Mouse (Mus musculus) lung, postnatal 4 days (tissue): ENCODE measurements around the gene Etfbkmt.
"Not testable (repeated sequence)": the region's sequence is repeated elsewhere in the genome, so short reads cannot be mapped to it uniquely, and the experiment has no call there.

Source experiments
- DNase-seq, 2 experiments: peaks; one replicate each; pipeline ENCODE4 v3.0.0; 2021

Gene Etfbkmt

GRCm38 (mm10) chr6:149134391-149135150 is 5.1 kb upstream of the Etfbkmt start:
- DNase-seq: no peak

DNA sequence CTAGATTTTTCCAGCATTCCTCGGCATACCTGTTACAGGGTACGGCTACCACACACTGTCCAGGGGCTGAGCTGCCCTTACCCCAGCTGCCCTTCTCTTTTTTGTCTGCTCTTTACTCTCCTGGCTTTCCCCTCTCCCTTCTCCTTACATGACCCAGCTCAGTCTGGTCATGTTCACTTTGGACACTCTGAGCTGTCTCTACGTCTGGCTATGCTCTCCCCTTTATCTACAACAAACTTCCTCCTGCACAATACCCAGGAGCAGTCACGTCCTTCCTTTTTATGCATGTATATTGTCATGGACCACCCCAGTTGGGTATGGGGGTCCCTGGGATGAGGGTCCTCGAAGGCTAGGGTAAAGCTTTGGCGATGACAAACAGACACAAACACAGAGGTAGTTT is 4.0 kb upstream of the Etfbkmt start:
- DNase-seq: no peak

DNA sequence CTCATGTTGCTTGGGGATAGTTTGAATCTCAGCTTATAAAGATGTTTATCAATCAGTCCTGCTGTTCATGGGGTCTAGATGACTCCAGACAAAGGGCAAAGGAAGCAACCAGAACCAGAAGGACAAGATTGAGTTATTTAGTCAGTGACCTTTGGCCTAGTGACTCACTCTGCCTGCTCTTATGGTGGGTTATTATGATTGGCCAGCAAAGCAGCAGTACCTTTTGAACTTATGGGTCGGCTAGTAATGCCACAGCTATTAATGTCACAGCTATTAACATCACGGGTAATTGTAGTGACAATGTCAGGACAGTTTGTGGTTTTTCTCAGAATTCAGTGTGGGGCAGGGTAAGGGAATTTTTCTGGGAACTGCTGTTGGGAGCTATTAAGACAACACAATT is 1.7 kb upstream of the Etfbkmt start:
- no peak for DNase-seq

GRCm38 (mm10) chr6:149139011-149139410 is 638 bp upstream of the Etfbkmt start:
- DNase-seq: no peak

DNA sequence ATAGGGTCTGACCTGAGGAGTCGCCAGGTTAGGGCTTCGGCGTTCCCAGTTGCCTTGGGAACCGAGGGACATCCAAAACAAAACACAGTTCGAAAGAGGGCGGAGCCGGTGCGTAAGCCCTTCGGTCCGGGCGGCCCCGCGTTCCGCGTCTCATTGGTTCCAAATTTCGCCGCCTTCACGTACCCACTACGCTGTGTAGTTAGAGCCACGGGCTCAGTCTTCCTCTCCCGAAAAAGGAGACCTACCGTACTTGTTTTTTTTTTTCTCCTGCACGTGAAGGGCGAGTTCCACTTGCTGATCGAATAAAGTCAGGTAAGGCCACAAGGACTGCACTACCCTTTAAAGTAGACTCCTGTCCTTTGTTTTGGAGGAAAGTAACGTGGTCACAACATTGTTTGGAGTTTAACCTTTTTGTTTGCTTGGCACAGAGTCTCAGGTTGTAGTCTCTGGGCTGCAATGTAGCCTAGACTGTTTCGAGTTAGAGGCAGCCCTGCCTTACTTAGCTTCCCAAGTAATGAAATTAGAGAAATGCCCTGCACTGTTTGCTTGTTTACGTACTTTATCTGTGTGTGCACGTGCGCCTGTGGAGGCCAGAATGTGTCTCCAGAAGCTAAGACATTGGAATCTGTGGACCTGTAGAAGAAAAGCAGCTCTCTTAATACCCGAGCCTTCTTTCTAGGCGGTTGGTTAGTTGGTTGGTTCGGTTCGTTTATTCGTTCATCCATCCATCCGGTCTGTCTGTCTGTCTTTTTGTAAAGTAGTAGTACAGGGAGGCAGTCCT is 1.9 kb downstream of the Etfbkmt start:
- peak; percentile 90 to 91 for DNase-seq

DNA sequence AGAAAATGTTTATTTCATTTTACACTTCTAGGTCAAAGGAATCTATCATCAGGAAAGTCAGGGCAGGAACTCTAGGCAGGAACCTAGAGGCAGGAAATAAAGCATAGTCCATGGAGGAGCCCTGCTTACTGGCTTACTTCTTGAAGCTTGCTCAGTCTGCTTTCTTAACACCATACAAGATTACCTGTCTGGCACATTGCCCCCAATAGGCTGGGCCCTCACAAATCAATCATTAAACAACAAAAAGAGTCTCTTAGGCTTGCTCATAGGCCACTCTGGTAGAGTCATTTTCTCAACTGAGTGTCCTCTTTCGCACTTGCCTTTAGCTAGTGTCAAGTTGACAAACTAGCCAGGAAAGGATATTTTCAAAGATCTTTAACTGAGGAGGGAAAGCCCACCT is 5.5 kb downstream of the Etfbkmt start:
- DNase-seq: no peak

GRCm38 (mm10) chr6:149148436-149149229 is 9.0 kb downstream of the Etfbkmt start:
- no peak for DNase-seq

- no peak for DNase-seq
These were observed 12.5 kb downstream of the Etfbkmt start for GRCm38 (mm10) chr6:149152119-149152518.

- no peak for DNase-seq
These were observed 13.9 kb downstream of the Etfbkmt start for GRCm38 (mm10) chr6:149153473-149154115.

DNA sequence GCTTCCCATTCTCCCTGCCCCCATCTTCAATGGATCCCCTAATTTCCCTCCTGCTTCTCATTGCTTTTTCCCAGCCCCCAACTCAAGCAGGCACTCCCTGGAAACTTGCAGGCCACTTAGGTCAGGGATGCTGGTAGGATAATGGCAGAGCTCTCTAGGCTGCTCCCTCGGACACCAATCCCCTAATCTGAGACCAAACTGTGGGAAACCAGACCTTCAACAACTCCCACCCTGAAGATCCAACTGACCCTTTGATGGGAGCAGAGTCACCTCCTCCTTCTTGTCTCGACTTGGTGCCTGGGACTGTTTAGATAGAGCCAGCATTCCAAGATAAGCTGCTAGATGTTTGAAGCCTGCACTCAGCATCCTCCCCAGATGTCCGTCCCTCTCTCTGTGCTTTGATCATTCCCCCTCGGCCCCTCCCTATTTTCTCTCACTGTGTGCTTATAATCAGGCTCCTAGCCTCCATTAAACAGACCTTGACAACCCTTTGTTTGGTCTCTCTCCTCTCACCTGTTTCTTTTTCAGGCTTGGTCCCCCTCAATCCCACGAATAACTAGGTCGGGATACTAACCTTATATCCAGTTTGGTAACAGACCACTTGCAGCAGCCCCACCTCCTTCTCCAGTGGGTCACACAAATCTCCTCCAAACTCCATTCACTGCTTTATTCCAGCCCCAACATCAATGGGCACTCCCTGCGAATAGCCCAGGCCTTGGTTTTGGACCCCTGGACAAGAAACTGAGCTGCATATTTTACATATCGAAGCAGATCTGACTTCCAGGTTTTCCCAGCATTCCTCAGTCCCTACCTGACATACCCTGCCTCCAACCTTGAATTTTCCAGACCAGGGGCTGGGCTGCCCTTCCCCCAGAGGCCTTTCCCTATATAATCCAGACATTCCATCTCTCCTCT is 14.7 kb downstream of the Etfbkmt start:
- DNase-seq: no peak

GRCm38 (mm10) chr6:149155031-149155841 is 15.6 kb downstream of the Etfbkmt start:
- DNase-seq: no peak

DNA sequence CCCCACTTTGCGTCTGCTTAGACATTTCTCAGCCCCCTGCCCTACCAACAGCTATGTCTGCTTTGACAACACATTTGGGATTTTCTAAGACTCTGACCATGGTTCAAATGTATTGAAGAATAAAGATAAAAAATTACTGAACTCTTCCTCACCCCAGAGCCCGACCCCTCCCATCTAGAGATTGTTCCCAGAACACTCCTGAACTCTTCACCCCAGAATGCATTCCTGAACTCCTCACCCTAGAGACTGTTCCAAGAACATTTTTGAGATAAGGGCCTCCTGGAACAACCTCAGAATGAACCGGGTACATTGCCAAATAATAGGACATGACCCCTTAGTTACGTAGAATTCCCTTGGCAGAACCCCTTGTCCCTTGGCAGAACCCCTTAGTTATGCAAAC is 27.4 kb downstream of the Etfbkmt start:
- DNase-seq: not testable (repeated sequence)

GRCm38 (mm10) chr6:149167672-149168071 is 28.0 kb downstream of the Etfbkmt start:
- no peak for DNase-seq

GRCm38 (mm10) chr6:149168436-149168835 is 28.8 kb downstream of the Etfbkmt start:
- no peak for DNase-seq

GRCm38 (mm10) chr6:149169965-149170364 is 30.3 kb downstream of the Etfbkmt start:
- not testable (repeated sequence) for DNase-seq

GRCm38 (mm10) chr6:149173831-149174625 is 34.4 kb downstream of the Etfbkmt start:
- DNase-seq: no peak

DNA sequence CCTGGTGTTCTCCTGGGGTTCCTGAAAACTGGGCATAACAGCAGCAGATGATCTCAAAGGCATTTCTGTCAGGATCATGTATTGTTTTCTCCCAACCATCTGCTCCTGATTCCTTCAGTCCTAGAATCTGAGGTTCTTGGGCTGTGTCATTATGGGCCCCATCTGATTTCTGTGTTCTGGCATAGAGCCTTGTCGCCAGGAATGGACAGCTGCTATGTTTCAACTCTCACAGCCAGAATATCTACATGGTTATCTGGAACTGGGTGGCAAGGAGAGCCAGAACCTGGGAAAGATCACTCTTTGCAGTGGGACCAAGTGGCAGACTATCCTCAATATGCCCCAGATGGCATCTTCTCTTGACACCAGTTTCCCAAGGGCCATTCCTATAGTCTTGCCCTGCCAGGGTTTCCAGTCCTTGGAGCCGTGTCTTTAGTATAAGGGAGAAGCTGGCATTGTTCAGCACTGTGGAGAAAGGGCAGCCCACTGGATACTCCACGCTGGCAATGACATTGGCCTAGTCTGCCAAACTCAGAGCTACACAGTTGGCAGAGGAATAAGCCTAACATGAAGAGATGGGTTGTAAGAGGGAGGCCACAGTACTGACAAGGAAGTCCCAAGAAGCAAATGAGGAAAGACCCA is 35.4 kb downstream of the Etfbkmt start:
- DNase-seq: peak; percentile 16 to 51

DNA sequence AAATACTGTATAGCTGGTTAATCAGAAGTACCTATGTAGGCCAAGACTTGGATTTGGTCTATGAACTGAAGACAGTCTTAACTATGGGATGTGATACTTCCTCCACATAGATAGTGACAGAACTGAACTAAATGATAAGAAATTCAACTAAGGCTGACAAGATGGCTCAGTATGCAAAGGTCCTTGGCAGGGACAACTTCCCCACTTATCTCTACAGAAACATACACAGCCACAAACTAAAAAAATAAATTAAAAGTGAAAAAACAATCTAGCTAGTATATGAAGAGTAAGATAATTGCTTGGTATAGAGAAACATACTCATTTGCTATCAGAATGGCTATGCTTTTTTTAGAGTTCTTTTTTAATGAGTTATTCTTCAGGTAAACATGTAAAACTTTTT is 39.4 kb downstream of the Etfbkmt start:
- DNase-seq: no peak

DNA sequence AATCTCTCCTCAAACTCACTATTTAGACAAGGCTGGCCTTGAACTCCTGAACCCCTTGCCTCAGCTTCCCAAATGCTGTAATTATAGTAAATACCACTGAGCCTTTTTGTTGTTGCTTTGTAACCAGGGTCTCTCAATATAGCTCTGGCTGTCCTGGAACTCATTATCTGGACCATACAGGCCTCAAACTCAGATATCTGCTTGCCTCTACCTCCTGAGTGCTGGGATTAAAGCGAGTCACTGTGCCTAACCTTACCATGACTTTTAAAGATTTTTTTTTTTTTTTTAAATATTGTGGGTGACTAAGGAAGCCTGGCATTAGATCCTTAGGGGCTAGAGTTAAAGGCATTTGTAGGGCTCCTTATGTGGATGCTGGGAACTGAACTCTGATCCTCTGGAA is 44.4 kb downstream of the Etfbkmt start:
- no peak for DNase-seq

DNA sequence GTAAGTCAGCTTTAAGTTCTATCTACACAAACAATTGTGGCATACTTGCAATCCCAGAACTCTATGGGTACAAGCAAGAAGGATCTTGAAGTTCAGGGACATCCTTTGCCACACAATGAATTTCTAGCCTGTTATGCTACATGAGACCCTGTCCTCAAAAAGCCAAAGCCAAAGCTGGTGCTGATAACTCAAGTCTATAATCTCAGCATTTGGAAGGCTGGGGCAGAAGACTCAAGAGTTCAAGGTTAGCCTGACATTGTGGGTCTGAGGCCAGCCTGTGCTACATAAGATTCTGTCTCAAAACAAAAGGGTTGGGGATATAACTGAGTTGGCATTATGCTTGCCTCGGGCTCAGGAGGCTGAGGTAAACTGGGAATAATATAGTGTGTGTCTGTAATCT is 47.7 kb downstream of the Etfbkmt start:
- DNase-seq: no peak
